Mouse (Mus musculus): ENCODE data around the gene Bcan. TPM values are rescaled to one million over a fixed set of nuclear protein-coding genes. Genes with fewer than 3 reads are reported as not detected.

Gene Bcan
- 0.38 and 0.47 TPM in 2 replicates for polyA plus RNA-seq (2012; rRNA removed)

DNA sequence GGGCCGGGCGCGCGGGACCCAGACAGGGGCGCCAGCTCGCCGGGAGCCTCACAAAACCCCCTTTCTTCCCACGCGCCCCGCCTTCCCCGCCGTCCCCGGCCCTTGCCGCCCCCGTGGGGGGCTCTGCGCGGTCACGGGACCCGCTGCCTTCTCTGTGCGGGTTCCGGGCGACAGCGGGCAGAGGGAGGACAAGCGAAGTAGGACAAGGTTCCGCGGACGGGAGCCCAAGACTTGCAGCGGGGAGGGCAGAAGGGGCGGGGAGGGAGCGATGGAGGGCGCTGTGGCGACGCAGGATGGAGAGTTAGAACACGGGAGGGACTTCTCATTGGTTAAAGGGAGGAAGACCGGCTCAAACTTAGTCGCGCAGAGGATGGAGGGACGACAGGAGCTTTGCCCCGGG is at the start of gene Bcan:
Bcan (minus strand) TSS at position 50 of the 400 bp plus-strand sequence.

DNA sequence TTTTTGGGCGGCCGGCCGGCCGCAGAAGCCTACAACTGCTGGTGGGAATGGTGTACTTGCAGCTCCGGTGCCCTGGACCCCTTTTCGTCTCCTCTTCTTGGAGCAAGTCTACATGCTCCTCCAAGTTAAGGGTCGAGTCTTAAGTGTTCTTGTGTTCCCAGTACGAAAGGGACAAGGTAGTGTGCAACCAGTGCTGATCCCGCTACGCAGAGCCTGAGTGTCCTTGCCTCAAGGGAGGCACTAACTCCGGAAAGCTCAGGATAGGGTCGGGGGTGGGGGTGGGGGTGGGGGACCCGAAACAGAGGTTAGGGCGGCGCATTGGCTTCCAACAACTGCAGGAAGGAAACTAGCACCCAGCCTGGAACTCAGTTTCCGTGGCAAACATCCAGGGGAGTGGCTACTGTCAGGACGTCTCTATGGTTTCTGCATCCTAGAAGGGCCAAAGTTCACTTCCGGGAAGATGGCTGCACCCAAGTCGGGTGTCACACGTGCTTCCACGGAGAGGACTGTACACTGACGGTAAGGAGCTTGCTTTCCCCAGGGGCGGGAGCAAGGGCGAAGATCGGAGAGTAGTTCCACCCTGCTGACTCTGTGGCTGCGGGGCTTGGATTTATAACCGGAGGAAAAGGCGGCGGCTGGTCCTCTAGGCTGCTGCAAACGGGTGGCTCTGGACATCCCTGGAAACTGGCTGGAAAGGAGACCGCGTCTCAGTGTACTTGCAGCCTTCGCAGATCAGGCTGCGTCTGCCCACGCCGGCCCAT is 42.8 kb upstream of the Bcan start, which contains the start of gene Gpatch4:
Gpatch4 (plus strand) TSS at position 448 of the 761 bp plus-strand sequence.

GRCm38 (mm10) chr3:88027434-88028186 is 27.6 kb upstream of the Bcan start, which contains the start of gene Hapln2:
Gene Hapln2, minus strand, starts transcription at chr3:88027583.

DNA sequence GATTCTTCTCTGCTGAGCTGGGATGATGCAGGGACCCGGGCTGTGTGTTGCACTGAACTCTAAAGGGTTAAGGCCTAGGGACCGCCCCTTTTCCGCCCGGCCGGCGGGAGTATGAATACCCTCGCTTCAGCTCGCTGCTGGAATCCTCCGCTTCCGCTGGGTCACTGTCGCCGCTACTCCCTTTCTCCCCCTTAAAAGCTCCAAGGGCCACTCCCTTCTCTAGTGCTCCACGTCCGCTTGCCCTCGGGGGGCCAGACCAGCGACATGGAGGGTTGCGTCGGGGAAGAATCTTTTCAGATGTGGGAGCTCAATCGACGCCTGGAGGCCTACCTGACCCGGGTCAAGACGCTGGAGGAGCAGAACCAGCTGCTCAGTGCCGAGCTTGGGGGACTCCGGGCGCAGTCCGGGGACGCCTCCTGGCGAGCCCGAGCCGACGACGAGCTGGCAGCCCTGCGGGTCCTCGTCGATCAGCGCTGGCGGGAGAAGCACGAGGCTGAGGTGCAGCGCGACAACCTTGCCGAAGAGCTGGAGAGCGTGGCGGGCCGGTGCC is 29.0 kb downstream of the Bcan start, which contains the start of gene Nes:
Nes (plus strand) TSS at position 140 of the 550 bp plus-strand sequence.

GRCm38 (mm10) chr3:87948378-87949265 is 51.4 kb downstream of the Bcan start, which contains the start of gene Crabp2:
Gene Crabp2, plus strand, starts transcription at chr3:87948666.

Other genes starting within 250 kb of the Bcan start
- gene Ntrk1, start 205.1 kb downstream of the Bcan start, polyA plus RNA-seq (2012; rRNA removed), result 4.3 and 7.1 TPM in 2 replicates
- 1.1 and 1.8 TPM in 2 replicates for gene Insrr, start 203.3 kb downstream of the Bcan start, polyA plus RNA-seq (2012; rRNA removed)
- gene Pear1, start 175.9 kb downstream of the Bcan start, polyA plus RNA-seq (2012; rRNA removed), result 12.5 and 18.4 TPM in 2 replicates
- gene Sh2d2a, start 153.5 kb downstream of the Bcan start, polyA plus RNA-seq (2012; rRNA removed), result 0.02 TPM in 1 of 2 replicates, not detected in the other
- 55.2 and 62.6 TPM in 2 replicates for gene Prcc, start 114.6 kb downstream of the Bcan start, polyA plus RNA-seq (2012; rRNA removed)
- gene Hdgf, start 93.9 kb downstream of the Bcan start, polyA plus RNA-seq (2012; rRNA removed), result 241 and 830 TPM in 2 replicates
- 127 and 138 TPM in 2 replicates for gene Mrpl24, start 80.7 kb downstream of the Bcan start, polyA plus RNA-seq (2012; rRNA removed)
- gene Isg20l2, start 69.9 kb downstream of the Bcan start, polyA plus RNA-seq (2012; rRNA removed), result 36.5 and 49.1 TPM in 2 replicates
- 39.7 and 44.0 TPM in 2 replicates for gene Rrnad1, start 69.5 kb downstream of the Bcan start, polyA plus RNA-seq (2012; rRNA removed)
- gene Crabp2, start 51.6 kb downstream of the Bcan start, polyA plus RNA-seq (2012; rRNA removed), result 308 and 462 TPM in 2 replicates
- gene Nes, start 29.2 kb downstream of the Bcan start, polyA plus RNA-seq (2012; rRNA removed), result 85.7 and 264 TPM in 2 replicates
- gene Hapln2, start 27.4 kb upstream of the Bcan start, polyA plus RNA-seq (2012; rRNA removed), result 0.24 and 0.36 TPM in 2 replicates
- gene Gpatch4, start 42.9 kb upstream of the Bcan start, polyA plus RNA-seq (2012; rRNA removed), result 22.8 and 45.2 TPM in 2 replicates
- gene Naxe, start 58.3 kb upstream of the Bcan start, polyA plus RNA-seq (2012; rRNA removed), result 59.9 and 77.1 TPM in 2 replicates
- gene Ttc24, start 78.1 kb upstream of the Bcan start, polyA plus RNA-seq (2012; rRNA removed), result not detected in 2 replicates
- 23.1 and 28.6 TPM in 2 replicates for gene Iqgap3, start 81.7 kb upstream of the Bcan start, polyA plus RNA-seq (2012; rRNA removed)
- gene Mef2d, start 142.1 kb upstream of the Bcan start, polyA plus RNA-seq (2012; rRNA removed), result 22.3 and 32.4 TPM in 2 replicates